Mouse (Mus musculus): ENCODE data around the gene Krt36. TPM values are rescaled to one million over a fixed set of nuclear protein-coding genes. Genes with fewer than 3 reads are reported as not detected.

Krt36 gene
- total and polyA plus RNA-seq, 2 experiments from 2014 or later = 0.14 TPM; not detected in 1

- 85% methylated on average over 2 of the region's 2 CpGs for WGBS
- TF ChIP-seq CTCF (IDR thresholded peaks at IDR 0.05; ENCODE audit: low read depth) = no peak
- H3K36me3 ChIP-seq (ENCODE audit: insufficient read depth, low read length) = no peaks in the 10 kb centered on the region
Measured at GRCm38 (mm10) chr11:100139391-100139790, 34.0 kb upstream of the Krt36 start.

DNA sequence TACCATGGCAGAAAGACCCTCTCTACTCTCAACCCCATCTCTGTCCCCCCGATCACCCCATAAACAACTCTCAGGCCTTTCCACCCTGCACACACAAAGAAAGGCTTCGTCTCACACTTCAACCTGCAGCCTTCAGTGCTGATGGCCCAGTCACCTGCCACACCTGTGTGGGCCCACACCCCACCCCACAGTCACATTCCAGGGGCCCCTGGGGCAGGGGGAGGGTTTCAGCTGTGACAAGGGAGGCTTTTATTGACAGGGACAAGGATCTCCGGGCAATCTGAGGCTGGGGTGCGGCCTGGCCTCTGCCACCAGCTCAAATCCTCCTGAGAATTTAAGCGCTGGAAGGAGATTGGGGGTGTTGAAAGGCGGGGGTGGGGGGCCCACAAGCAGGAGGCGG is 33.4 kb upstream of the Krt36 start:
- Histone ChIP-seq H3K36me3 (ENCODE audit: insufficient read depth, low read length) (no peaks in the 10 kb centered on the region), H3K4me1 (ENCODE audit: insufficient read depth, low read length) (0 out of 2 replicates have a peak, but pooled peaks cover 5% of the 10 kb centered on the region), H3K4me3 (ENCODE audit: low read length) (no peak overlapping the region), H3K9me3 (ENCODE audit: low read length) (no peaks in the 10 kb centered on the region), H3K4me2 (ENCODE audit: low read depth, low read length) (no peak overlapping the region), H3K27me3 (ENCODE audit: insufficient read depth, low read length) (no peaks in the 10 kb centered on the region), H3K27ac (no peak overlapping the region), H3K9ac (replicated peaks; ENCODE audit: low read length) (no peak overlapping the region)
- TF ChIP-seq CTCF (IDR thresholded peaks at IDR 0.05; ENCODE audit: low read depth) = no peak
- ATAC-seq = no peak
- 52% methylated on average over 7 of the region's 7 CpGs for WGBS
- no peak for DNase-seq (ENCODE audit: low spot score)

More at GRCm38 (mm10) chr11:100139391-100139790, 34.0 kb upstream of the Krt36 start:
- Histone ChIP-seq H3K27ac (no peak overlapping the region), H3K4me1 (ENCODE audit: insufficient read depth, low read length) (0 out of 2 replicates have a peak, but pooled peaks cover 5% of the 10 kb centered on the region), H3K4me2 (ENCODE audit: low read depth, low read length) (no peak overlapping the region), H3K4me3 (ENCODE audit: low read length) (no peak overlapping the region), H3K9me3 (ENCODE audit: low read length) (no peaks in the 10 kb centered on the region), H3K27me3 (ENCODE audit: insufficient read depth, low read length) (no peaks in the 10 kb centered on the region), H3K9ac (replicated peaks; ENCODE audit: low read length) (no peak overlapping the region)
- ATAC-seq = no peak
- no peak for DNase-seq (ENCODE audit: low spot score)

DNA sequence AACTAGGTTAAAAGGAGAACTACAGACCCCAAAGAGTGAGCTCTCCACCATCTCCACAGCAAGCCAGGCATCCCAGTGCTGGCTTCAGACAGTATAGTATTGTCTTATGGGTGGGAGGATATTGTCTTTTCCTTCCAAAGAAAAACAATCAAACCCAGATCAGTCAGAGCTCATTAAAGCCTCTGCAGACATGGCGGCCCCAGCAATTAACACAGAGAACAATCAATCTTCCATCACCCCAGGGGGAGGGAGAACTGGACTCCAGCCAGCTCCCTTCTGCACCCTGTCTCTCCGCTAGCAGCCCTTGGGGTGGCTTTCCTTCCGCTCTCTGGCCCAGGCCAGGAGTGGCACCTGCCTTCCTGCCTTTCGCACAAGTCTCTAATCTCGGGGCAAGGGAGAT is 32.3 kb upstream of the Krt36 start:
- Histone ChIP-seq H3K36me3 (ENCODE audit: insufficient read depth, low read length) (no peaks in the 10 kb centered on the region), H3K4me2 (ENCODE audit: low read depth, low read length) (no peak overlapping the region), H3K4me1 (ENCODE audit: insufficient read depth, low read length) (0 out of 2 replicates have a peak, but pooled peaks cover 5% of the 10 kb centered on the region), H3K4me3 (ENCODE audit: low read length) (no peak overlapping the region), H3K9me3 (ENCODE audit: low read length) (no peaks in the 10 kb centered on the region), H3K27me3 (ENCODE audit: insufficient read depth, low read length) (no peaks in the 10 kb centered on the region), H3K9ac (replicated peaks; ENCODE audit: low read length) (no peak overlapping the region), H3K27ac (no peak overlapping the region)
- 35% methylated on average over 5 of the region's 5 CpGs for WGBS
- no peak for ATAC-seq
- TF ChIP-seq CTCF (IDR thresholded peaks at IDR 0.05; ENCODE audit: low read depth) = no peak
- DNase-seq (ENCODE audit: low spot score) = no peak

DNA sequence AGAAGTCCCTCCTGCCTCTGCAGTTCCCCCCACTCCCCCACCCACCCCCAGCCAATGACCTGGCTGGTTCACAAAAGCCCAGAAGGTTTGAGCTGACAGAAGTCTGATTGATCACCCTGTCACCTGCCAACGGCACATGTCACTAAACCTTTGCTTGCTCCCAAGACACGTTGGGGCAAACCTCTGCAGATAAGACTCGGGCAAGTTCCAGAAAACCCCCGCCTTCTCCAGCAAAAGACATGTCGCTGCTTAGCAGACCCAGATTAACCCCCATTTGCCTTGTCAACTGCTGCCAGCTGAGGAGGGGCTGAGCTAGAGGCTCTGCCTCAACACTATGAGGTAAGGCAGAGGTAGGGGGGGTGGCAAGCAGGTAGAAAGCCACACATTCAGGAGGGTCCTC is 31.1 kb upstream of the Krt36 start:
- Histone ChIP-seq H3K4me2 (ENCODE audit: low read depth, low read length) (no peak overlapping the region), H3K4me1 (ENCODE audit: insufficient read depth, low read length) (0 out of 2 replicates have a peak, but pooled peaks cover 5% of the 10 kb centered on the region), H3K4me3 (ENCODE audit: low read length) (no peak overlapping the region), H3K27ac (no peak overlapping the region), H3K27me3 (ENCODE audit: insufficient read depth, low read length) (no peaks in the 10 kb centered on the region), H3K36me3 (ENCODE audit: insufficient read depth, low read length) (no peaks in the 10 kb centered on the region), H3K9ac (replicated peaks; ENCODE audit: low read length) (no peak overlapping the region), H3K9me3 (ENCODE audit: low read length) (no peaks in the 10 kb centered on the region)
- DNase-seq (ENCODE audit: low spot score) (no peak), ATAC-seq (no peak)
- no peak for TF ChIP-seq CTCF (IDR thresholded peaks at IDR 0.05; ENCODE audit: low read depth)
- WGBS = 43% methylated on average over 5 of the region's 5 CpGs

- no peak within 1 kb of the TSS for H3K9ac ChIP-seq (replicated peaks; ENCODE audit: low read length)
- ATAC-seq (no peak), DNase-seq (ENCODE audit: low spot score) (no peak)
- no peak within 1 kb of the TSS for H3K4me3 ChIP-seq (ENCODE audit: low read length)
- no peak within 1 kb of the TSS for H3K27ac ChIP-seq
- no peaks in the 10 kb centered on the region for H3K9me3 ChIP-seq (ENCODE audit: low read length)
- no peaks in the 10 kb centered on the region for H3K36me3 ChIP-seq (ENCODE audit: insufficient read depth, low read length)
- no peaks in the 10 kb centered on the region for H3K27me3 ChIP-seq (ENCODE audit: insufficient read depth, low read length)
- no peak for TF ChIP-seq CTCF (IDR thresholded peaks at IDR 0.05; ENCODE audit: low read depth)
- 0 out of 2 replicates have a peak, but pooled peaks cover 5% of the 10 kb centered on the region for H3K4me1 ChIP-seq (ENCODE audit: insufficient read depth, low read length)
- H3K4me2 ChIP-seq (ENCODE audit: low read depth, low read length) = no peak within 1 kb of the TSS
- WGBS = 70% methylated on average over 7 of the region's 7 CpGs
Measured at GRCm38 (mm10) chr11:100135731-100136130, 30.3 kb upstream of the Krt36 start, which contains the start of gene Krt15. TSS of gene Krt15 (minus strand) at chr11:100135928.

DNA sequence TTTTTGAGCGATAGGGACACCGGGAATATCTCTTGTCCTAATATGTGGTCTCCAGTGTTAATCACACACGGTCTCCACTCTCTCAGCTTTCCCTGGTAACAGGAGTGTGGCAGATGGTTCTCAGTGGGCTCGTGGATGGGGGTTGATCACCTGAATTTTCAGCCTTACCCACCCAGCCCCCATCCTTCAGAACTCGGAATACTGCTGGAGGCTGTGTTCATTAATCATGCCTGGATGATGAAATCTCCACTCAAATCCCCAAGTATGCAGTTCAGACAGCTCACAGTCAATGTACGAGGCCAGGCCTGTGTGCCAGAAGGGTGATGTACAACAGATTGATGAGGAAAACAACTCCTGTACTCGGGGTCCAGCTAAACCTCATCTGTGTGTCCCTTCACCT is 19.5 kb upstream of the Krt36 start:
- no peaks in the 10 kb centered on the region for H3K36me3 ChIP-seq (ENCODE audit: insufficient read depth, low read length)
- H3K27me3 ChIP-seq (ENCODE audit: insufficient read depth, low read length) = no peaks in the 10 kb centered on the region
- H3K4me3 ChIP-seq (ENCODE audit: low read length) = no peak overlapping the region
- 63% methylated on average over 7 of the region's 7 CpGs for WGBS
- no peak for TF ChIP-seq CTCF (IDR thresholded peaks at IDR 0.05; ENCODE audit: low read depth)
- no peaks in the 10 kb centered on the region for H3K4me1 ChIP-seq (ENCODE audit: insufficient read depth, low read length)
- DNase-seq (ENCODE audit: low spot score) (no peak), ATAC-seq (no peak)
- H3K9ac ChIP-seq (replicated peaks; ENCODE audit: low read length) = no peak overlapping the region
- H3K4me2 ChIP-seq (ENCODE audit: low read depth, low read length) = no peak overlapping the region
- no peak overlapping the region for H3K27ac ChIP-seq
- H3K9me3 ChIP-seq (ENCODE audit: low read length) = no peaks in the 10 kb centered on the region

DNA sequence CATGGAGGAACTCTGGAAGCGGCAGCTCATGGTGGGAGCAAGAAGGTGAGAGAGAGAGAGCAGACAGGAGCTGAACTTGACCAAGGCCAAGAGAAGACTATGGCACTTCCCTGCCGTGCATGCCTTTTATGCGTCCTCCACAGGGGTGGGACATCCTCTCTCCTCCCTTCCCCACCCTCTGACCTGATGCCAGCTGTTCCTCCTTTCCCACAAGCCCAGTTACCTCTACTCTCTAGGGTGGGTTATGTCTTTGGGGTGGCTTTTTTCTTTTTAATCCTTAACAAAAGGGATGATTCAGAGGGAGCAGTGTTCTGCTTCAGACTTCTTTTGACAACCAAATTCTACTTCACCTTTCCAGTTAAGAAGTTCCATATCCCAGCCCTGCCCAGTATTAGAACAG is 16.0 kb upstream of the Krt36 start, which contains the start of gene Krt13:
Gene Krt13 (minus strand): TSS at position 101 of the 400 bp plus-strand sequence.
- Histone ChIP-seq H3K4me2 (ENCODE audit: low read depth, low read length) (no peak within 1 kb of the TSS), H3K9ac (replicated peaks; ENCODE audit: low read length) (no peak within 1 kb of the TSS), H3K4me1 (ENCODE audit: insufficient read depth, low read length) (no peaks in the 10 kb centered on the region), H3K9me3 (ENCODE audit: low read length) (no peaks in the 10 kb centered on the region), H3K4me3 (ENCODE audit: low read length) (no peak within 1 kb of the TSS), H3K36me3 (ENCODE audit: insufficient read depth, low read length) (no peaks in the 10 kb centered on the region), H3K27ac (no peak within 1 kb of the TSS), H3K27me3 (ENCODE audit: insufficient read depth, low read length) (no peaks in the 10 kb centered on the region)
- TF ChIP-seq CTCF (IDR thresholded peaks at IDR 0.05; ENCODE audit: low read depth) = no peak
- 72% methylated on average over 3 of the region's 3 CpGs for WGBS
- no peak for ATAC-seq
- no peak for DNase-seq (ENCODE audit: low spot score)
